ENCODE assay signal across 11 mouse cellular contexts in the genomic region with DNA sequence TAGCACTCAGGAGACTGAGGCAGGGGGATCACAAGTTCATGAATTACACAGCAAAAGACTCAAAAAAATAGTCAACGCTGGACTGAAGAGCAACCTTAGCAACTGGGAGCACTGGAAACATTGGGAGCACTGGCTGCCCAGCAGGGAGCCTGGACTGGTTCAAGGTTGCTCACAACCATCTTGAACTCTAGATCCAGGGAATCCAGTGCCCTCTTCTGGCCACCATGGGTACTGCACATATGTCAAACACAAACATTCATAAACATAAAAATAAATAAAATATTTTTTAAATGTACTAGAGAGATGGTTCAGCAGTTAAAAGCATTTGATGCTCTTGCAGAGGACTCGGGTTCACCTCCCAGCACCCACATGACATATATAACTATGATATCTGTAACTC. TPM values are rescaled to one million over a fixed set of nuclear protein-coding genes. Genes with fewer than 3 reads are reported as not detected.
DNase-seq lines count a peak whose midpoint lies in the region; ATAC-seq and TF ChIP-seq lines count a peak whose summit lies in the region.
"Had no signal": no experiment of that assay in that cellular context is flagged by ENCODE, and none has a peak within 500 bp of the region (broad histone marks: within the 10 kb centered on the region; RNA-seq: fewer than 3 reads in every experiment).

No protein-coding gene starts in this region.

- H3K27me3 ChIP-seq in lung, embryonic 14.5 days (ENCODE audit: insufficient read depth, low read length): 0 out of 2 replicates have a peak, but pooled peaks cover 3% of the 10 kb centered on the region
- no peaks in the 10 kb centered on the region for H3K27me3 ChIP-seq in midbrain, embryonic 15.5 days (replicated peaks)

- H3K4me1 ChIP-seq in lung, embryonic 14.5 days (ENCODE audit: insufficient read depth): no peaks in the 10 kb centered on the region
- H3K4me1 ChIP-seq in cortical plate, adult 2 months (ENCODE audit: control insufficient read depth, insufficient read depth, low read length): no peaks in the 10 kb centered on the region
- no peaks in the 10 kb centered on the region for H3K4me1 ChIP-seq in midbrain, embryonic 15.5 days
- H3K4me1 ChIP-seq: heart, embryonic 15.5 days; midbrain, embryonic 12.5 days had no signal

- no peak for TF ChIP-seq POLR2A in cortical plate, adult 2 months (IDR thresholded peaks at IDR 0.05; ENCODE audit: extremely low read depth, insufficient read depth, low read length)

- no peaks in the 10 kb centered on the region for H3K9me3 ChIP-seq in lung, embryonic 14.5 days (ENCODE audit: low read depth, low read length)
- H3K9me3 ChIP-seq in midbrain, embryonic 15.5 days: no peaks in the 10 kb centered on the region
- H3K9me3 ChIP-seq: heart, embryonic 15.5 days; midbrain, embryonic 12.5 days had no signal

- WGBS in lung, embryonic 14.5 days: 43% methylated on average over 2 of the region's 2 CpGs
- 40% methylated on average over 2 of the region's 2 CpGs for WGBS in midbrain, embryonic 15.5 days

- DNase-seq in cerebellum, postnatal 10 days: peak; percentile 50 to 65
- peak; percentile 53 for DNase-seq in lung, embryonic 14.5 days
- DNase-seq in lung, adult 18-20 months: no peak
- peak; percentile 46 for DNase-seq in thymus, postnatal 14 days
- DNase-seq in layer of hippocampus, adult 9-10 months (ENCODE audit: low spot score): no peak
- DNase-seq: cerebellum, adult 11 months had no signal

- H3K9ac ChIP-seq in lung, embryonic 14.5 days: no peak overlapping the region
- no peak overlapping the region for H3K9ac ChIP-seq in midbrain, embryonic 15.5 days
- H3K9ac ChIP-seq: heart, embryonic 15.5 days; midbrain, embryonic 12.5 days had no signal

- H3K27ac ChIP-seq in lung, embryonic 14.5 days (ENCODE audit: low read depth): no peak overlapping the region
- H3K27ac ChIP-seq in cortical plate, adult 2 months (ENCODE audit: insufficient read depth, low read length): no peak overlapping the region
- H3K27ac ChIP-seq in midbrain, embryonic 15.5 days: no peak overlapping the region
- H3K27ac ChIP-seq: heart, embryonic 15.5 days; midbrain, embryonic 12.5 days had no signal

- H3K36me3 ChIP-seq in lung, embryonic 14.5 days (ENCODE audit: insufficient read depth): no peaks in the 10 kb centered on the region
- no peaks in the 10 kb centered on the region for H3K36me3 ChIP-seq in midbrain, embryonic 15.5 days (replicated peaks)
- H3K36me3 ChIP-seq: heart, embryonic 15.5 days; midbrain, embryonic 12.5 days had no signal

- no peak overlapping the region for H3K4me2 ChIP-seq in lung, embryonic 14.5 days
- H3K4me2 ChIP-seq in midbrain, embryonic 15.5 days: no peak overlapping the region
- H3K4me2 ChIP-seq: heart, embryonic 15.5 days; midbrain, embryonic 12.5 days had no signal

- no peak overlapping the region for H3K4me3 ChIP-seq in lung, embryonic 14.5 days (ENCODE audit: low read depth, low read length)
- H3K4me3 ChIP-seq in cortical plate, adult 2 months (ENCODE audit: insufficient read depth, low read length): no peak overlapping the region
- H3K4me3 ChIP-seq in midbrain, embryonic 15.5 days: no peak overlapping the region
- H3K4me3 ChIP-seq: heart, embryonic 15.5 days; midbrain, embryonic 12.5 days had no signal

- peak; percentile 61 for TF ChIP-seq CTCF in lung, embryonic 14.5 days (IDR thresholded peaks at IDR 0.05; ENCODE audit: low read depth)
- peak; percentile 29; the same call in 1 of the 2 replicates for TF ChIP-seq CTCF in cortical plate, adult 2 months (IDR thresholded peaks at IDR 0.05; ENCODE audit: extremely low read depth, insufficient read depth, low read length)

- ATAC-seq in cerebellum, adult (ENCODE audit: insufficient number of reproducible peaks, low FRiP score, low TSS enrichment): no peak
- ATAC-seq in lung, embryonic 14.5 days (ENCODE audit: insufficient read depth): no peak
- ATAC-seq in midbrain, embryonic 15.5 days (replicated peaks): no peak

RNA-seq across cellular contexts. Expression of gene Trpv4, which starts 26.9 kb away (rescaled TPM):
- polyA plus RNA-seq in lung, embryonic 14.5 days (2014; fragmentation: Nextera tagmentation; extraction: Ambion mirVana): 1.0 and 1.6 TPM in 2 replicates
- polyA plus RNA-seq in cortical plate, adult 2 months (2012; rRNA removed): 1.7 and 2.1 TPM in 2 replicates
- polyA plus RNA-seq in midbrain, embryonic 15.5 days (2015; fragmentation: Nextera tagmentation; extraction: Ambion mirVana): 0.69 and 0.92 TPM in 2 replicates

RNA-seq across cellular contexts. Expression of gene Gltp, which starts 59.4 kb away (rescaled TPM):
- 71.1 and 74.8 TPM in 2 replicates for polyA plus RNA-seq in lung, embryonic 14.5 days (2014; fragmentation: Nextera tagmentation; extraction: Ambion mirVana)
- 58.0 and 69.6 TPM in 2 replicates for polyA plus RNA-seq in cortical plate, adult 2 months (2012; rRNA removed)
- 34.5 and 39.1 TPM in 2 replicates for polyA plus RNA-seq in midbrain, embryonic 15.5 days (2015; fragmentation: Nextera tagmentation; extraction: Ambion mirVana)

Comparison
In these comparisons a context has a peak if more than half of its experiments do, and no peak if none do; other contexts are left out.
1. DNase-seq: peak in cerebellum, postnatal 10 days (2 of 2), lung, embryonic 14.5 days (single experiment) and thymus, postnatal 14 days (single experiment); none in lung, adult 18-20 months (0 of 2) and layer of hippocampus, adult 9-10 months (single experiment).